Mouse (Mus musculus): ENCODE measurements around the gene Ano2. TPM values are rescaled to one million over a fixed set of nuclear protein-coding genes. Genes with fewer than 3 reads are reported as not detected.

The Ano2 gene
- polyA plus RNA-seq, 1 experiment = not detected

DNA sequence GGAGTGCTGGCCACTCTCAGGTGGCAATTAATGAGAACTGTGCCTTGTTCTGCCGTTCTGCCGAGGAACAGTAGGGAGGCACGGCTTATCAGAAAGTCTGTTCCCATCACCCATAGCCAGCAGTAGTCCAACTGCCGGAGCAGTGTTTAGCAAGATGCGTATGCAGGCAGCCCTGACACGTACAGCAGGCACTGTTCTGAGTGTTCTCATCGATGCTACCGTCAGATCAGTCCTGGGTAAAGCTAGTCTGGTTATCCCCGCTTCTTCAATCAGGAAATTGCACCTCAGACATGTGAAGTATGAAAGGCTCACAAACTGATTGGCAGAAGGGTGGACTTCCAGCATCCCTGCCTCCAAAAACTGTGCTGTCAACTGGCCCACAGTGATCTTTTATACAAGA is 224.2 kb downstream of the Ano2 start:
- Histone ChIP-seq H3K79me2 (ENCODE audit: control insufficient read depth, insufficient read depth) (no peaks in the 10 kb centered on the region), H3K36me3 (ENCODE audit: control insufficient read depth, insufficient read depth) (no peaks in the 10 kb centered on the region), H3ac (ENCODE audit: control insufficient read depth, insufficient read length, low read depth) (no peak overlapping the region), H3K79me3 (ENCODE audit: low read depth) (no peaks in the 10 kb centered on the region), H3K4me3 (ENCODE audit: insufficient read depth, poor library complexity, severe bottlenecking) (no peak overlapping the region), H3K27me3 (ENCODE audit: control insufficient read depth, insufficient read depth, insufficient read length) (no peaks in the 10 kb centered on the region)
- TF ChIP-seq USF1 (IDR thresholded peaks at IDR 0.05; ENCODE audit: low read depth) (no peak), CTCF (IDR thresholded peaks at IDR 0.05; ENCODE audit: control insufficient read depth, insufficient read depth, insufficient read length) (no peak), CEBPB (IDR thresholded peaks at IDR 0.05; ENCODE audit: low read depth) (no peak), FOSL1 (IDR thresholded peaks at IDR 0.05; ENCODE audit: insufficient read depth, low read length, poor library complexity, severe bottlenecking) (no peak), MAX (IDR thresholded peaks at IDR 0.05) (no peak), MYOD1 (IDR thresholded peaks at IDR 0.05; ENCODE audit: control insufficient read depth, insufficient read length, low read depth) (no peak), MYOG (IDR thresholded peaks at IDR 0.05; ENCODE audit: control insufficient read depth, extremely low read depth, insufficient read length) (no peak)

DNA sequence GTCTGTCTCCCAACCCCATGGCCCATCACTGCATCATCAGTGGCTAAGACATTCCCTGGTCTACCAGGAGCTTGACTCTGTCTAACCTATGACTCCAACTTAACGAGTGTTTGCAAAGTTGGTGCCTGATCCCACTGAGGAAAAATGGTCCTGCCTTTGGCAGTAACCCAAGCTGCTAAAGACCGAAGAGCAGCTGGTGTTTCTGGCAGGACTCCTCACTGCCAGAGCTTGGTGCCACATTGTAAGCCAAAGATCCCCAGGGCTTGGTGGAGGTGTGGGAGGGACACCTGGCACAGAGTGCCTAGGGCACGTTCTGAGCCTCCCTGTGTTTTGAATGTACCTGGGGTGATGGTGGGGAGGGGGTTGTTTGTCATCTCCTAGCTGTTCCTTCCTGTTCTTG is 232.5 kb downstream of the Ano2 start:
- Histone ChIP-seq H3K36me3 (ENCODE audit: control insufficient read depth, insufficient read depth) (no peaks in the 10 kb centered on the region), H3K4me3 (ENCODE audit: insufficient read depth, poor library complexity, severe bottlenecking) (no peak overlapping the region), H3K79me2 (ENCODE audit: control insufficient read depth, insufficient read depth) (no peaks in the 10 kb centered on the region), H3ac (ENCODE audit: control insufficient read depth, insufficient read length, low read depth) (no peak overlapping the region), H3K79me3 (ENCODE audit: low read depth) (no peaks in the 10 kb centered on the region), H3K27me3 (ENCODE audit: control insufficient read depth, insufficient read depth, insufficient read length) (no peaks in the 10 kb centered on the region)
- TF ChIP-seq MYOD1 (IDR thresholded peaks at IDR 0.05; ENCODE audit: control insufficient read depth, insufficient read length, low read depth) = no peak
- no peak for TF ChIP-seq CTCF (IDR thresholded peaks at IDR 0.05; ENCODE audit: control insufficient read depth, insufficient read depth, insufficient read length)
- no peak for TF ChIP-seq FOSL1 (IDR thresholded peaks at IDR 0.05; ENCODE audit: insufficient read depth, low read length, poor library complexity, severe bottlenecking)
- no peak for TF ChIP-seq USF1 (IDR thresholded peaks at IDR 0.05; ENCODE audit: low read depth)
- TF ChIP-seq MAX (IDR thresholded peaks at IDR 0.05) = no peak
- no peak for TF ChIP-seq CEBPB (IDR thresholded peaks at IDR 0.05; ENCODE audit: low read depth)

DNA sequence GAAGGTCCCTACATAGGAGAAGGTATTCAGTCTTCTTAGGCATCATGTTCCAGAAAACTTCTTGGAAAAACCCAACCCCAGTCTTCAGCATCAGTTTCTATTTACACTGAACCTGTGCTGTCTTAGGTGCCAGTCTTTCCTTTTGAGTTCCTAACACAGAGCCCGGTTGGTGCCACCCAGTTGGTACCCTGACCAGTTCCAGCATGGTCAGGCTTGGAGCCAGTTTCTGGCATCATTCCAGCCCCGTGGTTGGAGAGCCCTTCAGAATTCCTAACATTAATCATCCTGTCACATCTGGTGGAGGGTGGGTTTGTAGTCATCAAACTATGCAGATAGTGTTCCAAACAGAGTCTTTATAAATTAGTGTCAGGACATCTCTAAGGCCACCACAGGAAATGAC is 234.8 kb downstream of the Ano2 start:
- H3ac ChIP-seq (ENCODE audit: control insufficient read depth, insufficient read length, low read depth) = no peak overlapping the region
- no peaks in the 10 kb centered on the region for H3K36me3 ChIP-seq (ENCODE audit: control insufficient read depth, insufficient read depth)
- no peaks in the 10 kb centered on the region for H3K27me3 ChIP-seq (ENCODE audit: control insufficient read depth, insufficient read depth, insufficient read length)
- TF ChIP-seq MYOG (IDR thresholded peaks at IDR 0.05; ENCODE audit: control insufficient read depth, extremely low read depth, insufficient read length) (no peak), MAX (IDR thresholded peaks at IDR 0.05) (no peak), MYOD1 (IDR thresholded peaks at IDR 0.05; ENCODE audit: control insufficient read depth, insufficient read length, low read depth) (no peak), USF1 (IDR thresholded peaks at IDR 0.05; ENCODE audit: low read depth) (no peak), CEBPB (IDR thresholded peaks at IDR 0.05; ENCODE audit: low read depth) (no peak), FOSL1 (IDR thresholded peaks at IDR 0.05; ENCODE audit: insufficient read depth, low read length, poor library complexity, severe bottlenecking) (no peak), CTCF (IDR thresholded peaks at IDR 0.05; ENCODE audit: control insufficient read depth, insufficient read depth, insufficient read length) (no peak)
- no peaks in the 10 kb centered on the region for H3K79me2 ChIP-seq (ENCODE audit: control insufficient read depth, insufficient read depth)
- H3K4me3 ChIP-seq (ENCODE audit: insufficient read depth, poor library complexity, severe bottlenecking) = no peak overlapping the region
- H3K79me3 ChIP-seq (ENCODE audit: low read depth) = no peaks in the 10 kb centered on the region

DNA sequence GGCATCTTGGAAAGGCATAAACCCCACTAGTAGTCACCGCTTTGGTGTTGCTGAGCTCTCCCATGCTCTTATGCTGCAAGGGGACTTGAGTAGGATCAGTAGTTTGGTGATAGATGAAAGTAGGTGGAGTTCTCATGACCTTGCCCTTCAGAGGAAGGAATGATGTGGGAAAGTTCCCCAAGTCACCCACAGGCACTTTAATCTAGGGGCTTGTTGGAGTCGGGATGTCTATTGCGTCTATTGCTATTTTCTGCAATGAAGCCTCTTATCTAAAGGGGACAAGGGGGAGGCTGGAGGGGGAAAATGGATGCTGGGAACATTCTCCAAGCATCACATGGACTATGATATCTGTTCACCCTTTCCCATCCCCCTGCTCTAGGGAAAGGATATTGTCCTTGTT is 235.6 kb downstream of the Ano2 start:
- H3ac ChIP-seq (ENCODE audit: control insufficient read depth, insufficient read length, low read depth) = no peak overlapping the region
- TF ChIP-seq CEBPB (IDR thresholded peaks at IDR 0.05; ENCODE audit: low read depth) = no peak

DNA sequence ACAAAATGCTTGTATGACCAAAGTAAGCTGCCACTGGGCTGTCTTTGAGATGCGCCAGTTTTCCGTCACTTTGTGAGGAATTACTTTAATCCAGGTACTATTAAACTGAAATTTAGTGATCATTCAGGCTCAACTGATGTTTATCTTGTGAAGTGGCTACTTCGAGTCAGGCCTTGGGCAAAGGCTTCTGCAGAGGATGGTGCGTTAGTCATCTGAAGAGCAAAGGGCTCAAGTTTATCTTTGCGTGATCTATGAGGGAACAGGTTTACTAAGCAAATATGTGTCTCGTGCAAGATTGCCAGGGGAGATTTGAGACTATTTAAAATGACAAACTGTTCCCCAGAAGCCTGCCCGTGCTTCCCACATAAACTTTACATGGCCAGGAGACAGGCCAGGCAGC is 241.7 kb downstream of the Ano2 start:
- no peak overlapping the region for H3ac ChIP-seq (ENCODE audit: control insufficient read depth, insufficient read length, low read depth)
- no peak for TF ChIP-seq MYOG (IDR thresholded peaks at IDR 0.05; ENCODE audit: control insufficient read depth, extremely low read depth, insufficient read length)
- no peak for TF ChIP-seq MAX (IDR thresholded peaks at IDR 0.05)
- no peak for TF ChIP-seq MYOD1 (IDR thresholded peaks at IDR 0.05; ENCODE audit: control insufficient read depth, insufficient read length, low read depth)
- no peak for TF ChIP-seq CEBPB (IDR thresholded peaks at IDR 0.05; ENCODE audit: low read depth)
- no peak for TF ChIP-seq FOSL1 (IDR thresholded peaks at IDR 0.05; ENCODE audit: insufficient read depth, low read length, poor library complexity, severe bottlenecking)
- no peak for TF ChIP-seq CTCF (IDR thresholded peaks at IDR 0.05; ENCODE audit: control insufficient read depth, insufficient read depth, insufficient read length)
- no peak for TF ChIP-seq USF1 (IDR thresholded peaks at IDR 0.05; ENCODE audit: low read depth)
- no peaks in the 10 kb centered on the region for H3K27me3 ChIP-seq (ENCODE audit: control insufficient read depth, insufficient read depth, insufficient read length)
- no peak overlapping the region for H3K4me3 ChIP-seq (ENCODE audit: insufficient read depth, poor library complexity, severe bottlenecking)
- H3K79me3 ChIP-seq (ENCODE audit: low read depth) = no peaks in the 10 kb centered on the region
- H3K79me2 ChIP-seq (ENCODE audit: control insufficient read depth, insufficient read depth) = no peaks in the 10 kb centered on the region
- no peaks in the 10 kb centered on the region for H3K36me3 ChIP-seq (ENCODE audit: control insufficient read depth, insufficient read depth)

More for the DNA sequence above, 235.6 kb downstream of the Ano2 start:
- H3K79me2 ChIP-seq (ENCODE audit: control insufficient read depth, insufficient read depth) = no peaks in the 10 kb centered on the region
- H3K36me3 ChIP-seq (ENCODE audit: control insufficient read depth, insufficient read depth) = no peaks in the 10 kb centered on the region
- H3K79me3 ChIP-seq (ENCODE audit: low read depth) = no peaks in the 10 kb centered on the region
- no peak overlapping the region for H3K4me3 ChIP-seq (ENCODE audit: insufficient read depth, poor library complexity, severe bottlenecking)
- no peaks in the 10 kb centered on the region for H3K27me3 ChIP-seq (ENCODE audit: control insufficient read depth, insufficient read depth, insufficient read length)

DNA sequence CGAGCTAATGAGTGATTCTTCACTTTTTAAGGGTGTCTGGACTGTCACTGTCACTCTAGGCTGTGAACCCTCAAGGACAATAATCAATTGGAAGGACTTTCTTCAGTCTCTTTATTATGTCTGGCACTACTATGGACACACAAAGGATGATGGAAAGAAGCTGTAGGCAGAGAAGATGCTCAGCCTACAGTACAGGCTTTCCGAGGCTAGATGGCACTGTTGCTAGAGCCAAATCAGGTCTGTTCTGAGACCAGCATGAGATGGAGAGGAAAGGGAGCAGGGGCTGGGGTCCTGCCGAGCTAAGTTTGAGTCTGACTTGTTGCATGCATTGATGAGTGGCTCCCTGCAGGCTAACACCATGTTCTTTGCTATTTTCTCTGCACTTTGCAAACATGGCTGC is 264.7 kb downstream of the Ano2 start:
- H3ac ChIP-seq (ENCODE audit: control insufficient read depth, insufficient read length, low read depth) = no peak overlapping the region
- H3K4me3 ChIP-seq (ENCODE audit: insufficient read depth, poor library complexity, severe bottlenecking) = no peak overlapping the region
- TF ChIP-seq CTCF (IDR thresholded peaks at IDR 0.05; ENCODE audit: control insufficient read depth, insufficient read depth, insufficient read length) (no peak), FOSL1 (IDR thresholded peaks at IDR 0.05; ENCODE audit: insufficient read depth, low read length, poor library complexity, severe bottlenecking) (no peak), MYOG (IDR thresholded peaks at IDR 0.05; ENCODE audit: control insufficient read depth, extremely low read depth, insufficient read length) (no peak), MYOD1 (IDR thresholded peaks at IDR 0.05; ENCODE audit: control insufficient read depth, insufficient read length, low read depth) (no peak), CEBPB (IDR thresholded peaks at IDR 0.05; ENCODE audit: low read depth) (no peak), MAX (IDR thresholded peaks at IDR 0.05) (no peak)
- no peaks in the 10 kb centered on the region for H3K79me2 ChIP-seq (ENCODE audit: control insufficient read depth, insufficient read depth)
- no peaks in the 10 kb centered on the region for H3K79me3 ChIP-seq (ENCODE audit: low read depth)
- no peaks in the 10 kb centered on the region for H3K36me3 ChIP-seq (ENCODE audit: control insufficient read depth, insufficient read depth)
- H3K27me3 ChIP-seq (ENCODE audit: control insufficient read depth, insufficient read depth, insufficient read length) = no peaks in the 10 kb centered on the region

All from C2C12 (cell line).